Mouse (Mus musculus): ENCODE data around the gene Bcl3.
"Not testable (repeated sequence)": the region's sequence is repeated elsewhere in the genome, so short reads cannot be mapped to it uniquely, and the experiment has no call there.

GRCm38 (mm10) chr7:19791504-19791903 is 31.1 kb downstream of the Bcl3 start:
- TF ChIP-seq POLR2A (IDR thresholded peaks at IDR 0.05; ENCODE audit: borderline replicate concordance, control insufficient read depth, low read depth, low read length); CTCF (IDR thresholded peaks at IDR 0.05; ENCODE audit: control insufficient read depth, insufficient read depth, low read length): not testable (repeated sequence)

All from bone marrow, adult 2 months (tissue).